Mouse (Mus musculus) v-Abl transformed pro-B cells (cell line): ENCODE data around the gene Nhej1.

Source experiments
- in situ Hi-C, 2 experiments: fragments of 400-800 bp; cut with MboI; formaldehyde crosslinking; loops; one replicate each; pipeline ENCODE4 v1.15.1; 2025; ENCODE audit not compliant: unreplicated experiment in 2 of 2

Gene Nhej1

DNA sequence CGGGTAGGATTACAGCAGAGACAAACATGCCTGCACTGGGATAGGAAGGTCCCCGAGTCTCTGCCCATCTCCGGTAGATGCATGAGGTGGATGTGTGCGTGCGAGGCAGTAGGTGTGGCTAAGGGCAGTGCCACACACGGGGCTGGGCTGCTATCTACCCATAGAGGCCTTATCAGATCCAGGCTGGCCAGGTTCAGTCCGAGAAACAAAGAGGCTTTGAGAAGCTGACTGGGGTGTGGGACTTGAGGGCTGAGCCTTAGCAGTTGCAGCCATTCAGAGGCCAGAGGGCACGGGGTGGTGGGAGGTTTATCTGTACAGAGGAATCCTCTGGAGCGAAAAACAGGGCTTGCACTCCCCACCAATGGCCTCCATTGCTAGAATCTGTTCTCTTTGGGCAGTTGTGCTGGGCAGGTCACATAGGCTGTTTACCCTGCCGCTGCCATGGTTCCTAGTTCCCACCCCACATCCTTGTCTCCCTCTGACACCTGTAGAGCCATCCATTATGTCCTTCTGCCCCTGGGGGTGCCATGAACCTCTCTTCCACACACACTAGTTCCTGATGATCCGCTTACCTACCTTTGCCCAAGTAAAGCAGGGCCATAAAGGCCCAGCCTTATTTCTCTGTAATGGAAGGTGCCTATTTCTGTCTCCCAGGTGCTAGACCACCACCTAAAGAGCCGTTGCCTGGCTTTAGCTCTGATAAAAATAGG is 183.2 kb downstream of the Nhej1 start:
- in situ Hi-C loops, result loop anchor here in 1 of 2 experiments (10.0 kb wide), 1 partner anchor 343 kb away; no protein-coding TSS in a partner anchor

DNA sequence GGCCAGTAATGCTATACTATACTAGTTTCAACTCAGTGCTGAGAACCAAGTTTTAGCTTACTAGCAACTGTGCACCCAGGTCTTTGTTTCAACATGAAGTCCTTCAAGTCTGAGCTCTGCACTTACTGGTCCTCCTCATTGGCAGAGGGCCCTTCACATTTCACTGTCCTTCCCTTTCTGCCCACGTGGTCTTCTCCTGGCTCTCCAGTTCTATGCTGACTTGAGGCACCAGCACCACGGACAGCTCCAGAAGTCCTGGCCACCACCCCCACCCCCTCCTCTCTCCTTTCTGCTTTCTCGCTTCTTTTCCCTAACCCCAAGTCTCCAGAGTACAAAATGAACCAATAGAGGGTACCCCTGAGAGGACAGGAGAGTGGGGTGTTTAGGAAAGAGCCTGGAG is 185.2 kb downstream of the Nhej1 start:
- in situ Hi-C loops, result loop anchor here in 1 of 2 experiments (10.0 kb wide), 1 partner anchor 345 kb away; no protein-coding TSS in a partner anchor

DNA sequence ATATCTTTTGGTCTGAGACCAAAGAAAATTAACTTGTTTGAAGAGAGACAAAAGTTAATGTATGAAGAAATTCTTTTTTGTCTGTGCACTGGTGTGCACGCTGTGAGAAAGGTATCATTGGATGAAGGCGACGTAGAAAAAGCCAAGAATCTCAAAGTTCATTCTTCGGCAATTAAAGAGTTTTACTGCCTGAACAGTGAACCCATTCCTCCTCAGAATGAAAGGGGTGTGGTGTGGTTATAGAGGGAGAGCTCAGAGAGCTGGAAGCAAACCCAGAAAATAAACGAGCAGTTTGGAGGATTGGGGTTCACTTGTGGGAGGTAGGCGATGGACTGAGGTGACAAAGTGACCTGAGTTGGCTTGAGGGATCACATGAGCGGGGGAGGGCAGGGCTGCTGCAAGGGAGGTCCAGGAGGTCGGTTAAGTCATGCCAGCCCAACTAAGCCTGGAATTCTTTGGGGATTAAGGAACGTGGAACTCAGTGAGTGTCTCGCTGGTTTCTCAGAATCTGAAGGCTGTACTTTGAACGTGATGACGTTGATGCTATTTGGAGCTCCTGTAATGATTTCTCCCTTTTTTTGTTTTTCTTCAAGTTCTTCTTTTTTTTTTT is 188.7 kb downstream of the Nhej1 start:
- in situ Hi-C loops, result no loop called here

DNA sequence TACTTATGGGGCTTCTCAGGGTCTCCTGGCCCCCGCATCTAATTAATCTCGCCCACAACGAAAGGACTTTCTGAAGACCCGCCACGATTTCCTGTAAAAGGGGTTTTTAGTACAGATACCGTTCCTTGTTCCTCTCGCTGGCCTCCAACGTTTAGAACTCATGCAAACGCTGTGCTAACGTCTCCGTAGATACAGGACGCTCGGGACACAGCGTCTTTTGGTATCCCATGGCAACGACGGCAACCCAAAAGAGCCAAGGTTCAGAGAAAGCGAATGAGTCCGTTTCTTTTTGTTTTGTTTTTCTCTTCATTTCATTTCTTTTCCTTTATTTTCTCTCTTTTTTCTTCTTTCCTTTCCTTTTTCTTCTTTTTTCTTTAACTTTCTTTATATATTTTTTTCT is 189.6 kb downstream of the Nhej1 start, which contains the start of gene Cfap65:
Gene Cfap65 (minus strand): TSS at position 198 of the 400 bp plus-strand sequence.
- in situ Hi-C loops, result no loop called here

DNA sequence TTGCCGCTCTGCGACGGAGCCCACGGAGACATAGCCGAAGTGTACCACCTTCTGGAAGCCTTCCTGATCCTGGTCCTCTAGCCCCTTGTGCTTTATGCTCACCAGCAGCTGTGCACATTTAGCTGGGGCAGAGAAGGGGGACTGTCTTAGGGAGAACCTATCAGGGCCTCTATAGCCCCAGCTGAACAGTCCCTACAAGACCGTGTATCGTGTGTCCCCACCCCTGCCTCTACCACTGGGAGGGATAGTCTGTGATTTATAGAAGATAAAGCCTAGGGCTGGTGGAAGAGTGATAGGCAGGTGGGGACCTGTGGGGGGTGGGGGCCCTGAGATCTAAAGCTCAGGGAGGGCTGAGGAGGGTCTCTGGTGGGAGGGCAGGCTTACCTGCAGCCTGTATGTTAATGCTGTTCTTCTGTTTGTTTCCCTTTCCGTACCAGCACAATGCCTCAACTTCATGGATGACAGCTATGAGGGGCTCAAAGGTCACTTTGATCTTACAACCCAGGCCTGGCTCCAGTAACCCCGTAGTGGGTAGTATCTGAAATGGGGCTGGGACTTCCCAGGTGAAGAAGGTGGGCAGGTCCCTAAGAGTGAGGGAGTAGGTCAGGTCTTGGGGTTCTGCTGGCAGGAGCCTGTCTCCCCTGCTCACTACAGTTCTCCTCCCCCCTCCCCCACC is 197.2 kb downstream of the Nhej1 start:
- in situ Hi-C loops, result no loop called here

DNA sequence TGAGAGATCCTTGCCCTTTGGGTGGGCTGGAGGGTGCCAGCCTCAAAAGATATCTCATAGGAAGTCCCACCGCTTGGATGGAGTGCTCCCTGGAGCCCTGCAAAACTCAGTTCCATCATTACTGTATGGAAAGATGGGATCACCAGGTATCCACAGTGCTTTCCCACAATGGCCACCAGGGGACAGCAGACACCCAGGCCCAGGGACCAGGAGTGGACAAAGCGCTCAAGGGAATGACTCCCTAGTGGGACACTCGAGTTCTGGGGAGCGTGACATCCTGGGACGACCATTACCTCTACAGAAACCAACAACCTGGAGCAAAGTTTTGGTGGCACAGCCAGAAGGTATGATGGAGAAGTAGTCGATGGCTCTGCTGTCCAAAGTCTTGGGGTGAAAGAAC is 198.3 kb downstream of the Nhej1 start:
- in situ Hi-C loops, result no loop called here

DNA sequence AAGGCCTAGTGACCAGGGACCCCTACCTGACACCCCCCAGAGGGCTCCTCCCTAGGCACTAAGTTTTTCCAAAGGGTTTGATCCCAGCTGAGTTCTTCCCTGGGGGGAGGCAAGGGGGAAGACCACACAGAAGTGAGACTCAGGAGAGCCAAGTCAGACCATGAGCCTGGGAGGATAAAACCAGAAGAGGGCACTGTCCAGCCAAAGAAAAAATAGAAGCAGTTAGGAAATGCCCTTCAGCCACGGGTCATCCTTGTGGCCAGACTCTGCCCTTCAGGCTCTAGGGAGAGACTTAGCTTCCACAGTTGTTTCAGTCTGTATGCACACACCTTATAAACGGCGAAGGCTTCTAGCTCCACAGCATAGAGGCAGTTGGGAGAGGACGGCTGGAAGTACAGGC is 200.5 kb downstream of the Nhej1 start:
- in situ Hi-C loops, result no loop called here
